Mouse (Mus musculus) ES-E14 (cell line): ENCODE results near the gene Arhgef10l.

Experiments used
- HCFC1 ChIP-seq: IDR thresholded peaks from 2 replicates; pipeline ENCODE4 v1.6.1; 2012; ENCODE audit warnings: low read length, inconsistent platforms, borderline replicate concordance; ENCODE audit not compliant: insufficient read depth
- MAFK ChIP-seq: IDR thresholded peaks from 2 replicates; pipeline ENCODE4 v1.6.1; 2014; ENCODE audit warnings: mild to moderate bottlenecking, low read depth, low read length, inconsistent platforms; ENCODE audit not compliant: insufficient read depth
- ZC3H11A ChIP-seq: IDR thresholded peaks from 2 replicates; pipeline ENCODE4 v1.6.1; 2012; ENCODE audit warnings: low read depth, mild to moderate bottlenecking, inconsistent platforms, low read length, borderline replicate concordance
- ZNF384 ChIP-seq: IDR thresholded peaks from 2 replicates; pipeline ENCODE4 v1.6.1; 2012; ENCODE audit warnings: low read depth, low read length, inconsistent platforms

GRCm38 (mm10) chr4:140529735-140530134, 136.1 kb downstream of the Arhgef10l start:
- TF ChIP-seq HCFC1 (no peak), ZNF384 (no peak), ZC3H11A (no peak), MAFK (no peak)
